Mouse (Mus musculus) lung, adult 18-20 months (tissue): ENCODE measurements around the gene Rtel1.

Experiments used
- DNase-seq, 2 experiments: peaks; one replicate each; pipeline ENCODE4 v3.0.0; 2022; ENCODE audit warnings: mixed read lengths in 2 of 2

Rtel1 gene

DNA sequence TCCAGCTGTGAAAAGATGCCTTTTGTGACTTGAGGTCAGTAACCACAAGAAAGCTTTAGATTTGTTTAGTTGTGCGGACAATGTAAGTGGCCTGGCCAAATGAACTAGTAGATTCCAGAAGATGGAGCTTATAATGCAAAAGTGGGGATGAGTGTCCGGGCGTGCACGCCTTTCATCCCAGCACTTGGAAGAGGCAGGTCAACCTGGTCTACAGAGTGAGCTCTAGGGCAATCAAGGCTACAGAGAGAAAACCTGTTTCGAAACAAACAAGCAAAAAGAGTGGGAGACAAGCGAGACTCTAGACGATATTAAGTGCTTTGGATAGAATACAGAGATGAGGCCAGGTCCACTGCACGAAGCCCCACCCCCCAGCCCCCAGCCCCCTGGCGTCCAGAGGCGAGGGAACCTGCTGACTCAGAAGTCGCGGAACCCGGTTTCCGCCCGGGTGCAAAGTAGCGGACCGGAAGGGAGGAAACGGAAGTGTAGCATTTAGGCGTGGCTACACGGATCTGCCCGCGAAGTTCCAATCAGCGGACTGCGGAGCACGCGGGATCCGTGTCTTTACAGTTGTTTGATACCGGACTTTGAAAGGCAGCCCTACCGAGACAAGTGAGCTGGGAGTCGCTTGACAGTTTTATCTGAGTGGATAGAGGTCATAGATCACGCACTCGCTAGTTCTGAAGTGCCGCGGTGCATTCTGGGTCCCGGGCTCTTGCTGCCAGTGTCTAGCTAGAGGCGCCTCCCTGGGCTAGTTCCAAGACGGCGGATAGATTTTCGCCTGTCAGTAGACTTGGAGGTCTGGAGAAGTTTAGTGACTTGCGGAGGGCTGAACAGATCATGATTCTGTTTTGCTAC is at the start of gene Rtel1:
Rtel1 (plus strand) TSS at position 492 of the 855 bp plus-strand sequence.
- peak; percentile 80 to 82 for DNase-seq

DNA sequence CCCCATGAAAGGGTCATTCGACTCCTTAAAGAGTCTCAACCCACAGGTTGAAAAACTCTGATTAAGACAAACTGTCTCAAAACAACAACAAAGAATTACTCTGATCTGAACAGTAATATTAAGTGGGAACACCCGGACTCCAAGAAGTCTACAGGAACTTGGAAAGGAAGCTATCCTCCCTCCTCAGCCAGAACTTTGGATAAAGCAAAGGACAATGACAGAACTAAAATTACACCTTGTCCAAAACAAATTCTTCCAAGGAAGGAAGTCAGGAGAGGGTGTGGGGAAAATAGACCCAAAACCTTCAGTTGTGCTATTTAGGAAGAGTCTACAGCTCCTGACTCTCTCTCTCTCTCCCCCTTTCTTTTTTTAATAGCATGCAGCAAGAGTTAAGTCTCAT is 47.4 kb upstream of the Rtel1 start:
- no peak for DNase-seq

DNA sequence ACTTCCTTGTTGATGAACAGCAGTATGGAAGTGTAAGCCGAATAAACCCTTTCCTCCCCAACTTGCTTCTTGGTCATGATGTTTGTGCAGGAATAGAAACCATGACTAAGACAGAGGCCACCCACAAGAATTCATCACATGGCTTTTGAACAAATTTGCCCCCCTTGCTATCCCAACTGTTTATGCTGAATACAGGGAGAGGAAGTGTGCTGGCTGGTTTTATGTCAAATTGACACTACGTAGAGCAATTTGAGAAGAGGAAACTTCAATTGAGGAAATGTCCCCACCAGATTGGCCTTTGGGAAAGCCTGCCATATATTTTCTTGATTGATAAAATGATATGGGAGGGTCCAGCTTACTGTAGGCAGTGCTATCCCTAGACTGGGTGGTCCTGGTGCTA is 45.7 kb upstream of the Rtel1 start:
- no peak for DNase-seq

DNA sequence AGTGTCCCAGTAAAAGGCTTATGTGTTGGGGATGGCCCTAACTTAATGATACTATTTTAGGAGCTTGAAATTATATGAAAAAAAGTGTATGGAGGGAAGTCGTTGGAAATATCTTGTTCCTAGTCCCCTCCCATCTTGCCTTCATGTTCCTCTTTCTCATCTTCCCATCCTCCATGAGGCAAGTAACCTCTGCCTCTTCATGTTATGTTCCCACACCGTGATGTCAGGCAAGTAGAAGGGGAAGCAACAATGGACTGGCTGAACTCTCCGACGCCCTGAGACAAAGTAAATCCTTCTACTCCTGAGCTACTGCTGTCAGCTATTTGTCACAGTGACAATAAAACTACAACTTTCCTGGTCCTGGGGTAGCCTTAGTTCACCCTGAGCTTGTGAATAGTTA is 44.9 kb upstream of the Rtel1 start:
- DNase-seq: no peak

DNA sequence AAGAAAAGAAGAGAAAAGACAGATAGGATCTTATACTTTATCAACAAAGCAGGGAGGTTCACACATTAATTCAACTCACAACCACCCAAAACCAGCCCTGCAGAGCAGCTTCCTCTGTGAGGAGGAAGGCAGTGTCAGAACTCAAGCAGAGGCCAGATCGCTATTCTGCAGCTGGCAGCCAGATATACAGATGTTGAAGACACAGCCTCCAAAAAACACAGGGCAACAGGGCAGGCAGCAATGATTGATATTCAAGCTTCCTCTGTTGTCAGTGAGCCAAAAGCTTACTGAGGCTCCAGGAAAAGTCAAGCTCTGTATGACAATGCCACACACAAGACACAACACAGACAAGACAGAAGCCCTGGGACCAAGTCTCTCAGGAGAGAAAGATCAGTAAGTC is 42.8 kb upstream of the Rtel1 start:
- DNase-seq: peak; percentile 32 to 66

DNA sequence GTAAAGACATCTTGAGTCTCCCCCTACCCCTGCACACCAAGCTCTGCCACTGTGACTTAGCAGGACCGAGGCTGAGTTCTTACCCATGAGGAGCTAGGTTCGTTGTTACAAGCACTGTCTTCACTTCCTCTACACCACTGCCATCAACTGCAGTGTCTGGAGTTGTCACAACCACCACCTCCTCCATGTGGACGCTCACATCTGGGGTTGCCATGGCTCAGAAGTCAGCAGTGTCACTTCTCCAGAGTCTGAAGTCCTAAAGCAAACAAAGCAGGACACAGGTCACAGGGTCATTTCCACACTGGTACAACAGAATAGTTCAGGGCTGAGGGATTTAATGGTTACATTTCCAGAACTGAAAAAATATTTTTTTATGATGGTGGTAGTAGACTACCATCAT is 41.7 kb upstream of the Rtel1 start:
- DNase-seq: no peak

DNA sequence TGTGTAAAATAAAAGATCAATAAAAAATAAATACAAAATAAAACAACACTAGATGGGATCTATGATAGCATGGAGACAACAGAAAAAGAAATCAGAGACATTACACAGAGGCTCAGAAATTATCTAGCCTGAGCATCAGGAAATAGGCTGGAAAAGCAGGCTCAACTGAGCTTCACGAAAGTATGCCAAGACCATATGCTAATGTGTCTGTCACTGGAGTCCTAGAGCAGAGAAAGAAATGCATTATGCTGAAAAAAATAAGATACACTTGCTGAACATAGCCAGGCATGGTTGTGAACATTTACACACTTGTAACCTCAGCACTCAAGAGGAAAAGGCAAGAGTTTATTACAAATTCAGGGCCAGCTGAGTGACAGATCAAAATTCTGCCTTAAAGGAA is 39.6 kb upstream of the Rtel1 start:
- DNase-seq: no peak

DNA sequence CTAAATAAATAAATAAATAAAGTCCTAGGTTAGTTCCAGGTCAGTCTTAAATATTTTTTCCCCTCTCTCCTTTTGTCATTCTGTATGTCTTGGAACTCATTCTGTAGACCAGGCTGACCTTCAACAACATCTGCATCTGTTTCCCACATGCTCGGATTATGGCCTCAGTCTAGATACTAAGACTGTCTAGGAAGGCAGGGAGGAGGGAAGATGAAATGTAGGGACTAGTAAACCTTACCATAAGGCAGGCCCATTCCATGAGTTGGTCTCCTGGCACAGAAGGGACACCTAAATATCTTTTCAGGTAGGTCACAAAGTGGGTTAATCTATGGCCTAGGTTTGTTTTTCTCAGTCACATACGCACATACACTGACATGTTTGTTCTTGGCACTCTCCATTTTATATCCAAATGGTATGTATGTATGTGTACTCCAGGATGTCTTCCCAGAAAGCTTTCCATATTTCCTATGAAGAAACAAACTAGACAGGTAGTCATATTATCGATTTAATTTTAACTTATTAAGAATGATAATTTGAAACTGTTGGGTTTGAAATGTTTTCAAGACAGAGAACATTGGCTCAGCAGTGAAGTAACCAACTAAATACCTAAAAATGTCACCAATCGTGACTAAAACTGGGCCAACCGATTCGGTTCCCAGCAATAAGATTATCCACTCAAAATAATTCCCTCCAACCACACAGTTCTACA is 32.8 kb upstream of the Rtel1 start:
- no peak for DNase-seq

DNA sequence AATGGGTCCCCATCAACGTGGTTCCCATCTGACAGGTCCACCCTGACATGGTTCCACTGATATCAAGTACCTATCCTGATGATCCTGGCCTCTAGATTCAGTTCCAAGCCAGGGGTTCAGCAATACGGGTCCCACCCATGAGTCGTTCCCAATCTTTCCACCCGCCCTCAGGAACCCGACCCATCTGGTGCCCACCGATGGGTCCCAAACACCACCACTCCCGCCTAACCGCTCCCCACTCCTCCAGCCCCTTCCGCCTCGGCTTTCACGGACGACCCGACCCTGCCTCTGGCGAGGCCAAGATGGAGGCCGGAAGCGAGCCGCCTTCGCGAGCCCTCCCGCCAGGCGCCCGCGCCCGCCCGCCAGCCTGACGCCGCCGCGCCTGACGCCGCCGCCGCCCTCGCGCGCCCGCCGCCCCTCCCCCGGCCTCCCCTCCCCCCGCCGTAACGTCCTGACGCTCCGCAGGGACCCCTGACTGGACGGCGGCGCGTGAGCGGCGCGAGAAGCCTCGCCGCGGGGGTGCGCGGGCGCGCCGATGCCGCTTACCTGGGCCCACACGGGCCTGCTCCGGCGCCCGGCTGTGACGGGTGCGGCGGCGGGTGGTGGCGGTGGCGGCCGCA is 32.1 kb upstream of the Rtel1 start:
- peak; percentile 81 to 85 for DNase-seq

DNA sequence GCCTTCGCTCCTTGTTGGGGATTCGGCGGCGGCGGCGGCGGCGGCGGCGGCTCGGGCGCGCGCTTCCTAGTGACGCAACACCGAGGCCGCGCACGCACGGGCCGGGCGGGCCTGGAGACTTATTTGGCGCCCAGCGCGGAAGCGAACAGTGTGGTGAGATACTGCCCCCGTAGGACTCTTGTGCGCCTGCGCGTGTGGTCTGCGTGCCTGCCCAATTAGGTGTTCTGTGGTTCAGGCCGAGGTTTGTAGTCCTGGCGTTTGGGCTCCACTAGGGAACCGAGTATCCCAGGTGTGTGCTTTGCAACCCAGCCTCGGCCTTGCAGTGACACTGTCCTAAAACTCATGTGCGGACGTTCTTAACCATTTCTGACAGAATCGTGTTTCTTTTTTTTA is 31.6 kb upstream of the Rtel1 start, which contains the start of gene Gmeb2:
Gmeb2 (minus strand) TSS at position 78 of the 393 bp plus-strand sequence.
- DNase-seq: peak; percentile 96 to 97

DNA sequence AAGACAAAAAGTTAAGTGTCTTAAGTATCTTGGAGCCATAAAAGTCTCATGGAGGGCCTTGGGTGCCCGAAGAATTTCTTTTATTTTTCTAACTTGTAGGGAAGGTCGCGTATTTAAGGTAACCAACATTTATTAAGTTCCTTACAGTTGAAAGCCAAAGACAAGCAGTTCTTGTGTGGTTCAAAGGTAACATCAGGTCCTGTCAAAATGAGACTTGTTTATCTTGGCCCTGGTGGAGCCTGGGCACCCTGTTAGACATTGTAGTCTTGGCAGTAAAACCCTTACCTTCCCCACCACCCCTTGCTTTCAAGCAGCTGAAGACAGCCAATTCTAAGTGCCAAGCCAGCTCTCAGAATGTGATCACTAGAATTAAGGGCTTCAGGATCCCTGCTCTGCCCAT is 30.8 kb upstream of the Rtel1 start:
- no peak for DNase-seq

DNA sequence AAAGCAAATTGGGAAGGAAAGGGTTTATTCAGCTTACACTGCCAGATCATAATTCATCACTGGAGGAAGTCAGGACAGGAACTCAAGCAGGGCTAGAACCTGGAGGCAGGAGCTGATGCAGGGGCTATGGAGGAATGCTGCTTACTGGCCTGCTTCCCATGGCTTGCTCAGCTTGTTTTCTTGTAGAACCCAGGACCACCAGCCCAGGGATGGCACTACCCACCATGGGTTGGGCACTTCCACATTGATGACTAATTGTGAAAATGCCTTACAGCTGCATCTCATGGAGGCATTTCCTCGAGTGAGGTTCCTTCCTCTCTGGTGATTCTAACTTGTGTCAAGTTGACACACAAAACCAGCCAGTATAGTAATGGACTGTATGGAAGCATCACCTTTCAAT is 28.6 kb upstream of the Rtel1 start:
- DNase-seq: no peak

DNA sequence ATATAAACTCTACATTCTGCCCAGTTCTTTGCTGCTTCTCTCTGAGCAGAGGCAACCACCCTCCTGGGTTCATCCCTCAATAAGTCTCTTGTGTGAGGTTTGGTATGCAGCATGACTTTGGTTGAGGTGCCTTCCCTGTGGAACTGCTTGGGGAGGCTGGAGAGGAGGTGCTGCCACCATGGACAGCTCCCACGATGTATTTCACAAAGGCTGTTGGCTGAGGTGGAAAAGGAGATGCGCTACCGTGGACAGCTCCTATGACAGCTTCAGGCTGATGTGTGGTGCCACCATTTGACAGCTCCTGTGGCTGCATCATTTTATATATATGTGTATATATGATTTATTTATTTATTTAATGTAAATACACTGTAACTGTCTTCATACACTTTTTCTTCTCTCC is 17.5 kb upstream of the Rtel1 start:
- no peak for DNase-seq

DNA sequence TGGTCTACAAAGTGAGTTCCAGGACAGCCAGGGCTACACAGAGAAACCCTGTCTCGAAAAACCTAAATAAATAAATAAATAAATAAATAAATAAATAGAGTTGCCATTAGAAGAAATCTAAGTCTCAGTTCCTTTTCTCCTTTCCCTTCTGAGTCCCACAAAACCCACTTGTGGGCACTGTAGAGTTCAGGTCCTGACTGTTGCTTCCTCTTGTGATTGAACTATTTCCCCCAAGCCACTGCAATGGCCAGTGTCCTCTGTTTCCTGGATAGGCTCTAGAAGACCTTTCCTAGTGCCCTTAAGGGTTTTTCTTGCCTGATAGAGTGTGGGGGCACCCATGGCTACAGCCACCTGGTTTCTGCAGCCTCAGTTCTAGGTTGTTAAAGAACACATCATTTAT is 14.6 kb upstream of the Rtel1 start:
- no peak for DNase-seq

DNA sequence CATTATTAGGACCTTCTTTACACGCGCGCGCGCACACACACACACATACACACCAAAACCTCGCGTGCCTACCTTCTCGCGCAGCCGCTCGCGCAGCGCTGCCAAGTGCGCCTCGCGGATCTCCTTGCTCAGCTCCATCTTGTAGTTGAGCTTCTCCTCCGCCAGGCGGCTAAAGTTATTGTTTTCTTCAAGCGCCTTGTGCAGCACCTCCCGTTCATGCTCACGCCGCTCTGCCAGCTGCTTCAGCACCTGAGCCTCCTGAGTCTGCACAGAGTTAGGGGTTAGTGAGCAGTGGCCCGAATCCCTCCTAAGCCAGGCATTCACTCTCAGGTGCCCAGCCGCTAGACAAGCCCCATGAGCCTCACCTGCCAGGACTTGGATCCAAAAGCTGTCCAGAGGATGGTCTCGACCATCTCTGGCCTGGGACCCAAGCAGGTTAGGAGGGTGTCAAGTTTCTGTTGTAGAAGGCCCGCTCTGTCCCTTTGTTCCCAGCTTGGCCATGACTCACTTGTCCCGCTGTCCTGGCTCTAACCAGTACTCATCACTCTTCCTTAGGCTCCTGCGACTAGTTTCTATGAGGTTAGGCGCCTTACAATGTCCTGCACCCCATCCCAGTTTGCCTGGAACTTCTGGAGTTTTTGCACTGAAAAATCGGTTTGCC is 12.3 kb upstream of the Rtel1 start:
- DNase-seq: peak; percentile 41 to 53

DNA sequence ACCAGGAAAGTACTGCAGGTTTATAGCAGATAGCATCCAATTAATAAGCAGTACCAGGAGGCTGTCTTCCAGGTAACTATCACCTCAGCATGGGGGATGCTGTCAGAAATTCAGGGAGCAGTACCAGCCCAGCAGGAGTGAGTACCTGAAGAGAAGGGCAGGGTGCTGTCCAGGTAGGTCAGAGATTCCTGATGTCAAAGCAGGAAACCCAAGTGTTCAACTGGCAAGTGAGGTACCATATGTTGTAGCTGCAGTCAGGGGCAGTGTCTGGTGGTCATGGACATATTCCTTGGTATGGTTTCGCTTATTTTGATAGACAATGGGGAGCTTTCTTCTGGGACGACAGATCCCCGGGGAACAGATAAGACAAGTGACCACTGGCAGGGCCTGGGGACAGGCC is 7.1 kb upstream of the Rtel1 start:
- DNase-seq: no peak

DNA sequence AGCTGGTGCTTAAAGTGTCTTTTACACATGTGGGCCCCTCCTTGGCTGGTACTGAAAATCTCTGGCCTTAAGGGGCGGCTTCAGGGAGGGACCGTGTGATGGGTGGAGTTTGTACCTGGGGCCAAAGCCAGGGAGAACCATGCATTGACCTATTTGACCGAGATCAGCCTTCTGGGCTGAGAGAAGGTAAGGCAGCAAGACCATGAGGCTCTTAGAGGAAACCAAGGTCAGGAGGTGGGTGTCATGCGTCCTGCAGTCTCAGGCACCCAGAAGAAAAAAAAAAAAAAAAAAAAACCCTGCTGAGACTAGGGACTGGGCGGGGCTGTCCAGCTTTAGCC is 6.6 kb upstream of the Rtel1 start:
- DNase-seq: no peak

DNA sequence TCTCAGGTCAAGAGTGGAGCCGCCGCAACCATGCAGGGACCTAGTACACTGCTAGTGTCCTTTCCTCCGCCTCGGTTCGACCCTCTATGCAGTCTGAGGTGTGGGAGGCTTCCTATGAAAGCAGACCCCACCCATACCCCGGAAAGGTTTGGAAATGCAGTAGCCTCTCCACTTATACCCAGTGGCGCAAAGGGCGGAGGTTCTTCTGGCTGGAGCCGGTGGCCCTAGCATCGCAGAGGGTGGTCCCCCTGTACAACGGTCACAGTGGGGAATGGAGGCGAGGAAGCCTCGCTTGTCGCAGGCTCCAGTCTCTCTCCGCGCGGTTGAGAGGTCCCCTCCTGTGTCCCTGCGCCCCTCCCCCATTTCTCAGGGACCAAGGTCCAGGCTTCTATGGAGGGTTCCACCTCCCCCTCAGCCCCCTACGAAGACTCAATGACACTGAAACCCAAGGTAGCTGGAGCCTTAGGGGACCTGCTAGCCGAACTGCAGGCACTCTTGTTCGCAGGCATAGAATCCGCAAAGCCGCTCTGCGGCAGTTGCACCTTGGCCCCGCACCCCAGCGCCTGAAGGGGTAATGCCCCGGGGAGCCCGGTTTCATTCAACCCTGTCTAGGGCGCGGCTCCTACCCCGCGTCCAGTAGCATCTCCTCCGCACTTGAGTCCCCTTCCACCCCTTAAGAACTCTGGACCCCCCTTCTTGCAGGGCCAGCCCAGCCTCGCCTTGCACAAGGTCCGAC is 6.0 kb upstream of the Rtel1 start:
- DNase-seq: no peak

DNA sequence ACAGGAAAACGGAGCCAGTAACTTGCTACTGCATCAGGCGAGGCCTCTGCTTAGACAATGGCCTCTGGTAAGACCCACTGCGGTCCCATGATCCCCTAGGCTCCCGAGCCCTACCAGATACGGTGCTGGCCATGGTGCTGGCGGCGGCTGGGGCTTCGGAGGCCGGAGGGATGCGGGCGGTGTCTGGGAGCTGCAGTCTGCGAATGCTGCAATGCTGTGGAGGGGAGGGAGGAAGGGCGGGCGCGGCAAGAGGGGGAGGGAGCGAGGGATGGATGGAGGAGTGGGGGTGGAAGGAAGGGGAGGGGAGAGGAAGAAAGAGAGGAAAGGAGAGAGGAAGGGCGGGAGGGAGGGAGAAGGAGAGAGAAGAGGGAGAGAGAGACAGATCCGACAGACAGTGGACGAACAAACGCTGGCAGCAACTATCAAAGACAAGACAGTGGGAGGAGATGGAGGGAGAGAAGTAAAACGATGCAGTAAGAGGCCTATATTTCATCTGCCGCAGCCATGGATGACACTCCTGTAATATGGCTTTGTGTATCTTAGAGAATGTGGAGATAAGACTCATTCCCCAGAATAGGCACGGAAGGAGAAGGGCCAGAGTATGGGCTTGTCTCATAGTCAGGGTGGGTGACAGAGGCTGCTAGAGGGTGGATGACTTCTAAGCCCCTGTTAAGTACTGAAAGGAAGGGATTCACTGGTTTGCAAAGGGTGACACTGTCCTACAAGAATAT is 5.3 kb upstream of the Rtel1 start, which contains the start of gene Stmn3:
Stmn3 (minus strand) TSS at position 421 of the 731 bp plus-strand sequence.
- DNase-seq: peak in 1 of 2 experiments; percentile 16

DNA sequence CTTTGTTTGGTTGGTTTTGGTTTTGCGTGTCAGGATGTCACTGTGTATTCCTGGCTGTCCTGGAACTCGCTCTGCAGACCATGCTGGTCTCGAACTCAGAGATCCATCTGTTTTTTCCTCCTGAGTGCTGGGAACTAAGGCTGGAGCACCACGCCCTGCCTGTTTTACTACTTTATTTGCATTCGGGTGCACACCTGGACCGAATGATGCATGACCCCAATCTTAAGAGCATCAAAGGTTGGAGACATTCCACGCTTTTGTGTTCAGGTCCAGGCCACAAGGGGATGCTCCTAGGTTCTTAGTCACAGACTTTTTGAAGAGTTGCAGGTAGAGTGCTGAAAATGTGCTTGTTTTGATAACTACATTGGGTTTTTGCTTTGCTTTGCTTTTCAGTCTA is 562 bp downstream of the Rtel1 start:
- DNase-seq: no peak

DNA sequence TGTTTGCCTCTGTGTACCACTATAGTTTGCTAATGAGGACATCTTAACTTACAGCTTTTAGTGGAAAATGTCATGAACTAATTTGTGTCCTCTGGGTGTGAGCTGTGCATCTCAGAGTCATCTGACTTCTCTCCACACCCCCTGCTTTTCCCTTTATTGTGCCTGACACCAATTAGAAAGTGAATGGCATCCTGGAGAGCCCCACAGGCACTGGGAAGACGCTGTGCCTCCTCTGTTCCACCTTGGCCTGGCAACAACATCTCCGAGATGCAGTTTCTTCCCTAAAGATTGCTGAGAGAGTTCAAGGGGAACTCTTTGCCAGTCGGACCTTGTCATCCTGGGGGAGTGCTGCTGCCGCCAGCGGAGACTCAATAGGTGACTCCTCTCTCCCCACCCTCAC is 2.6 kb downstream of the Rtel1 start:
- no peak for DNase-seq

DNA sequence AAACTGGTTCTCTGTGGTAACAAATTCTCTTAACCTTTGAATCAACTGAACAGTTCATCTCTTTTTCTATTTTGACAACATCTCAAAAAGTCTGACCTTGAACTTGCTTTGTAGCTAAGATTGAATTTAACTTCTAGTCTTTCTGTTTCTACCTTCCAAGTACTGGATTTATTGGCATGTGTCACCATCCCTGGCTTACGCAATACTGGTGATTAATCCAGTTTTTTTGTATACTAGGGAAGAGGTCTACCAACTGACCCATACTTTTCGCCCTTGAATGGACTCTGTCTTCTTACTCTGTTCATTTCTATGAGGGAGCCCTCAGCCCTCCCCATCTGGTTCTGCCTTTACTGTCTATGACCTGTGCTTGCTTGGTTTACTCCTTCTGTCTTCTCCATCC is 6.6 kb downstream of the Rtel1 start:
- no peak for DNase-seq
